Mouse (Mus musculus) liver, embryonic 14 days (tissue): ENCODE measurements around the gene Ap1s1. TPM values are rescaled to one million over a fixed set of nuclear protein-coding genes. Genes with fewer than 3 reads are reported as not detected.

Source experiments
- polyA plus RNA-seq: library from polyadenylated mRNA; depleted of rRNA; stranded (reverse); fragments of >200 nt; gene quantifications from 2 replicates; pipeline ENCODE4 v1.2.3, GENCODE M21; 2012; rRNA removed

Ap1s1 gene
- 62.9 and 70.4 TPM in 2 replicates for polyA plus RNA-seq

GRCm38 (mm10) chr5:137045402-137046323, at the start of gene Ap1s1:
TSS of gene Ap1s1 (minus strand) at chr5:137046135.

DNA sequence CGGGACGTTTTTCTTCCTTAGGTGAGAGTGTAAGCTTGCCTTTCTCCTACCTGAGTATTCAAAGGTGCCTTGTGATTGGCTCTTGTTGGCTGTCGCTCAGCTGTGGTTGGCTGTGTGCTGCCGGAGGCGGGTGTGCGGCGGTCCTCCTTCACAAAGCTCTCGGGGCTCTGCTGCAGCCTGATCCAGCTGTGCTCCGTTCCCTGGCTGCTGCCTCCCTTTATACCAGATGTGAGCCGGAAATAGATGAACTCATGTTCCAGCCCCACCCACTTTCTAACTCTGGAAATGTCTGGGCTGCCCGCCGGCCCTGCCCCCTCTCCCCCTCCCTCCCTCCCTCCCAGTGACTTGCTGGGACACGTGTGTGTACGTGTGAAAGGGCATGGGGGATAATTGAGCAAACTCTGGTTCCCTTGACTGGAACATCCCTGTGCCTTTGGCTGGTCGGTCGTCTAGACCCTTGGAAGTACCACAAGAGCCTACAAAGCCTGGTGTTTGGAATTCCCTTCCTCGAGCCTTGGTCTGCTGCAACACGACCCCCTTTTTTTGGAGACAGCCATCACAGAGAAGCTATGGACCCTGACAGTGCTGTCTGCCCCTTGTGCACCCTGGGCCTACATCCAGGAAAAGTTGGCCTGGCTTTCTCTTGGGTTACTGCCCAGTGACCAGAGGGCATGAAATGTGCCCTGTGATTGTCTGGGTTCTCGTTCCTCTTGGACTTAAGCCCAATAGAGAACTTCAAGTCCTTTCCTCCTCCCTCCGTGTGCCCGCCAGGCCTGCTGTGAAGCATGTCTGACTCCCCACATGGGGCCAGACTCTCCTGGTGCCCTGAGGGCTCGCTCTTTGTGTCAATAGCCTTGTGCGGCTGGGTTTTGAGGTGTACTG, 26.4 kb upstream of the Ap1s1 start, which contains the start of gene Serpine1:
Serpine1 (minus strand) TSS at position 190 of the 882 bp plus-strand sequence.

DNA sequence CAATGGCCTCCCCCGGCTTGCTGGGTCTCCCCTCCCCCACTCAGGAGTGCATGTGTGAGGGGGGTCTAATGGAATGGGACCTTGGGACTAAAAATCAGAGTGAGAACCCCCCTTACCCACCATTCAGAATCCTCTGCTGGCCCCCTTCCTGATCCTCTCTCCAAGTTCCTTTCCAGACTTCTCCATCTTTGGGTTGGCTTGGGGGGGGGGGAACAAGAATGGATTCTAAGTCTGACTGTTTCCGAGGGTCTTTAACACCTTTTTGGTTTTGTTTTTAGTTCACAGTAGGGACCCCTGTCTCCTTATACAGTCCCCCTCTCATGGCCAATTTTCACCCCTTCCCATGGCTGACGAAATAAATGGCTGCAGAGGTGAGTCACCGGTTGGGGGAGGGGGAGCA, 19.8 kb downstream of the Ap1s1 start, which contains the start of gene Vgf:
Vgf (plus strand) TSS at position 301 of the 400 bp plus-strand sequence.

DNA sequence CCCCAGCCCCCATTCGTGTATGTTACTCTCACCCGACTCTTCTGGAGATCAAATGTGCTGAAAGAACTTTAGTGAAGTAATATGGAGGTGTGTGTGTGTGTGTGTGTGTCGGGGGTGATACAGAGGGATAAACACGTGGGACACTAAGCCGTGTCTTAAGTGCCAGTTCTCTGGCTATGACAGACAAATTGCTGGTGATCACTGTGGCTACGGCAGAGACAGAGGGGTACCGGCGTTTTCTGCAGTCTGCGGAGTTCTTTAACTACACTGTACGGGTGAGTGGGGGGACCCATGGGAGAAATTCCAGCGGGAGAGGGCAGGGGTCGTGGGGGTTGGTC, 58.0 kb downstream of the Ap1s1 start, which contains the start of gene Znhit1:
Znhit1 (minus strand) TSS at position 88 of the 338 bp plus-strand sequence.

DNA sequence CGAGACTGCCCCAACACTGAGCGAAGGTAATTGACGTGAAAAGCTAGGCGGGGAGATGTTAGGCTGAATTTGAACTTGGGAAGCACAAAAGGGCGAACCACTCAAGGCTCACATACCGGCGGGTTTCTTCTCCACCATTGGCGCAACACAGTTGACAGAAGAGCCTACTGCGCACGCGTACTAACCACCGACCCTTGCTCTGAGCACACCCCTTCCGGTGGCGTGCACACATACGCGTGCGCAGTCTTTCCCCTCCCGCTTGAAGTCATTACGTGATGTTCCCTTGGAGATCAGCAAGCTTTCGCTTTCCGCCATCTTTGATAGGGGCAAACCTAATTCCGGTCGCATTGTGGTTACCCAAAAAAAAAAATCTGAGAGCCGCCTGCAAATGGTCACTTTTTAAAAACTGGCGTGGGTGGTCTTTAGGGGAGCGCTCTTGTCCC, 59.2 kb downstream of the Ap1s1 start, which contains the start of gene Plod3:
Plod3 (plus strand) TSS at position 325 of the 443 bp plus-strand sequence.

Other genes with a start within 250 kb of the Ap1s1 start
- 0.07 and 1.3 TPM in 2 replicates for gene Col26a1, start 162.9 kb downstream of the Ap1s1 start, polyA plus RNA-seq
- gene Ift22, start 138.0 kb downstream of the Ap1s1 start, polyA plus RNA-seq: 2.9 and 3.4 TPM in 2 replicates
- 154 and 166 TPM in 2 replicates for gene Fis1, start 92.9 kb downstream of the Ap1s1 start, polyA plus RNA-seq
- 2.2 and 3.6 TPM in 2 replicates for gene Cldn15, start 79.5 kb downstream of the Ap1s1 start, polyA plus RNA-seq
- 12.5 and 13.0 TPM in 2 replicates for gene Plod3, start 59.1 kb downstream of the Ap1s1 start, polyA plus RNA-seq
- 29.1 and 30.7 TPM in 2 replicates for gene Znhit1, start 58.1 kb downstream of the Ap1s1 start, polyA plus RNA-seq
- gene Vgf, start 19.7 kb downstream of the Ap1s1 start, polyA plus RNA-seq: 0.01 and 0.02 TPM in 2 replicates
- 0.17 and 0.20 TPM in 2 replicates for gene Serpine1, start 26.1 kb upstream of the Ap1s1 start, polyA plus RNA-seq
- gene Trim56, start 70.1 kb upstream of the Ap1s1 start, polyA plus RNA-seq: 4.1 and 6.0 TPM in 2 replicates
- gene Muc3, start 103.2 kb upstream of the Ap1s1 start, polyA plus RNA-seq: not detected in 2 replicates
- gene Muc3a, start 166.3 kb upstream of the Ap1s1 start, polyA plus RNA-seq: 0.06 and 0.08 TPM in 2 replicates
- 15.0 and 20.1 TPM in 2 replicates for gene Ache, start 241.4 kb upstream of the Ap1s1 start, polyA plus RNA-seq
- 7.1 and 9.5 TPM in 2 replicates for gene Ufsp1, start 248.5 kb upstream of the Ap1s1 start, polyA plus RNA-seq